Mouse (Mus musculus) intestine, embryonic 14.5 days (tissue): ENCODE measurements around the gene B3glct. TPM values are rescaled to one million over a fixed set of nuclear protein-coding genes. Genes with fewer than 3 reads are reported as not detected.

Experiments used
- ATAC-seq: fragments of 200-750 bp; cut with Nextera tagmentation; replicated peaks from 2 replicates; pipeline ENCODE4 v1.8.0; 2017; ENCODE audit warnings: low read depth, moderate number of reproducible peaks, moderate TSS enrichment, moderate library complexity; ENCODE audit not compliant: low FRiP score, low TSS enrichment
- DNase-seq: peaks from one replicate; pipeline ENCODE4 v3.0.0-alpha.2; 2018; ENCODE audit warnings: low spot score
- H3K27ac ChIP-seq: fragments of 300-500 bp; sonication (generic); 2 replicates; pipeline ENCODE4 v1.5.1; 2014; ENCODE audit warnings: low read depth, mild to moderate bottlenecking, control low read depth
- H3K27me3 ChIP-seq: fragments of 300-500 bp; sonication (generic); replicated peaks from 2 replicates; pipeline ENCODE4 v1.6.1; 2014; ENCODE audit warnings: low read length, control low read depth; ENCODE audit not compliant: control insufficient read depth, insufficient read depth
- H3K36me3 ChIP-seq: fragments of 300-500 bp; sonication (generic); 2 replicates; pipeline ENCODE4 v1.6.1; 2014; ENCODE audit warnings: low read length, control low read depth; ENCODE audit not compliant: control insufficient read depth, insufficient read depth
- H3K4me1 ChIP-seq: fragments of 300-500 bp; sonication (generic); replicated peaks from 2 replicates; pipeline ENCODE4 v1.6.1; 2014; ENCODE audit warnings: low read length, control low read depth, mixed read lengths; ENCODE audit not compliant: control insufficient read depth, insufficient read depth
- H3K4me2 ChIP-seq: fragments of 300-500 bp; sonication (generic); 2 replicates; pipeline ENCODE4 v1.6.1; 2014; ENCODE audit warnings: low read length
- H3K4me3 ChIP-seq: fragments of 300-500 bp; sonication (generic); 2 replicates; pipeline ENCODE4 v1.5.1; 2014; ENCODE audit warnings: low read depth, low read length, control low read depth, mixed read lengths
- H3K9ac ChIP-seq: fragments of 300-500 bp; sonication (generic); 2 replicates; pipeline ENCODE4 v1.6.1; 2014; ENCODE audit warnings: mild to moderate bottlenecking, low read length
- H3K9me3 ChIP-seq: fragments of 300-500 bp; sonication (generic); 2 replicates; pipeline ENCODE4 v1.6.1; 2016; ENCODE audit warnings: low read length, control low read depth; ENCODE audit not compliant: control insufficient read depth
- WGBS: fragments of 180-500 bp; shearing (Covaris S2); extraction: QIAGEN DNeasy Blood & Tissue Kit; methylation state at CpG from one replicate; pipeline ENCODE4 v1.1.7; 2014; 5-methylcytosine and 5-hydroxymethylcytosine counted together
- polyA plus RNA-seq: library from polyadenylated mRNA; unstranded; fragments of >200 nt; fragmentation: Nextera tagmentation; extraction: Ambion mirVana; gene quantifications from 2 replicates; pipeline ENCODE4 v1.2.1, GENCODE M21; 2014

B3glct gene
- polyA plus RNA-seq, 1 experiment from 2014 or later = 16.4 TPM

- Histone ChIP-seq H3K9ac (no peak overlapping the region), H3K27ac (no peak overlapping the region), H3K4me1 (no peaks in the 10 kb centered on the region), H3K9me3 (no peaks in the 10 kb centered on the region), H3K27me3 (no peaks in the 10 kb centered on the region), H3K4me3 (no peak overlapping the region), H3K4me2 (no peak overlapping the region), H3K36me3 (no peaks in the 10 kb centered on the region)
- WGBS = 77% methylated on average over 11 of the region's 11 CpGs
- DNase-seq (no peak), ATAC-seq (no peak)
Observed at GRCm38 (mm10) chr5:149642783-149643509, 35.1 kb upstream of the B3glct start.

GRCm38 (mm10) chr5:149647367-149648115 lies 30.5 kb upstream of the B3glct start:
- H3K4me2 ChIP-seq = no peak overlapping the region
- H3K27me3 ChIP-seq = no peaks in the 10 kb centered on the region
- H3K27ac ChIP-seq = no peak overlapping the region
- 69% methylated on average over 8 of the region's 8 CpGs for WGBS
- ATAC-seq (no peak), DNase-seq (no peak)
- H3K4me1 ChIP-seq = no peaks in the 10 kb centered on the region; the same call in 1 of the 2 replicates
- no peak overlapping the region for H3K4me3 ChIP-seq
- H3K36me3 ChIP-seq = no peaks in the 10 kb centered on the region
- no peak overlapping the region for H3K9ac ChIP-seq
- no peaks in the 10 kb centered on the region for H3K9me3 ChIP-seq

- 54% methylated on average over 4 of the region's 4 CpGs for WGBS
- no peak for ATAC-seq
Observed at GRCm38 (mm10) chr5:149648196-149648595, 29.8 kb upstream of the B3glct start.

GRCm38 (mm10) chr5:149648895-149649406 lies 29.1 kb upstream of the B3glct start:
- no peaks in the 10 kb centered on the region for H3K36me3 ChIP-seq
- no peak overlapping the region for H3K27ac ChIP-seq
- H3K27me3 ChIP-seq = no peaks in the 10 kb centered on the region
- 59% methylated on average over 6 of the region's 6 CpGs for WGBS
- H3K9ac ChIP-seq = no peak overlapping the region
- no peak overlapping the region for H3K4me3 ChIP-seq
- H3K4me2 ChIP-seq = no peak overlapping the region
- no peaks in the 10 kb centered on the region for H3K9me3 ChIP-seq
- no peaks in the 10 kb centered on the region; the same call in 1 of the 2 replicates for H3K4me1 ChIP-seq
- DNase-seq (no peak), ATAC-seq (peak; percentile 37; the same call in 1 of the 2 replicates)

More at GRCm38 (mm10) chr5:149648196-149648595, 29.8 kb upstream of the B3glct start:
- no peak overlapping the region for H3K9ac ChIP-seq
- no peaks in the 10 kb centered on the region for H3K9me3 ChIP-seq
- H3K27ac ChIP-seq = no peak overlapping the region
- no peak for DNase-seq
- no peaks in the 10 kb centered on the region for H3K27me3 ChIP-seq
- H3K4me1 ChIP-seq = no peaks in the 10 kb centered on the region; the same call in 1 of the 2 replicates
- H3K4me2 ChIP-seq = no peak overlapping the region
- no peak overlapping the region for H3K4me3 ChIP-seq
- no peaks in the 10 kb centered on the region for H3K36me3 ChIP-seq

GRCm38 (mm10) chr5:149649499-149650178 lies 28.4 kb upstream of the B3glct start:
- Histone ChIP-seq H3K9me3 (no peaks in the 10 kb centered on the region), H3K4me1 (no peaks in the 10 kb centered on the region; the same call in 1 of the 2 replicates), H3K27me3 (no peaks in the 10 kb centered on the region), H3K27ac (no peak overlapping the region), H3K4me3 (no peak overlapping the region), H3K9ac (no peak overlapping the region), H3K4me2 (no peak overlapping the region), H3K36me3 (no peaks in the 10 kb centered on the region)
- ATAC-seq (no peak), DNase-seq (no peak)
- 69% methylated on average over 14 of the region's 14 CpGs for WGBS

GRCm38 (mm10) chr5:149650179-149650553 lies 27.9 kb upstream of the B3glct start:
- Histone ChIP-seq H3K36me3 (no peaks in the 10 kb centered on the region), H3K9me3 (no peaks in the 10 kb centered on the region), H3K4me1 (no peaks in the 10 kb centered on the region; the same call in 1 of the 2 replicates), H3K27me3 (no peaks in the 10 kb centered on the region), H3K4me3 (no peak overlapping the region), H3K9ac (no peak overlapping the region), H3K4me2 (no peak overlapping the region), H3K27ac (no peak overlapping the region)
- ATAC-seq = no peak
- WGBS = 38% methylated on average over 4 of the region's 4 CpGs
- no peak for DNase-seq

- Histone ChIP-seq H3K4me2 (no peak overlapping the region), H3K27ac (no peak overlapping the region), H3K36me3 (no peaks in the 10 kb centered on the region), H3K4me1 (no peaks in the 10 kb centered on the region), H3K9ac (no peak overlapping the region), H3K9me3 (no peaks in the 10 kb centered on the region), H3K4me3 (no peak overlapping the region), H3K27me3 (no peaks in the 10 kb centered on the region)
- WGBS = 74% methylated on average over 9 of the region's 9 CpGs
- DNase-seq = no peak
- no peak for ATAC-seq
Observed at GRCm38 (mm10) chr5:149655636-149656035, 22.4 kb upstream of the B3glct start.

- H3K36me3 ChIP-seq = no peaks in the 10 kb centered on the region
- no peaks in the 10 kb centered on the region for H3K27me3 ChIP-seq
- no peak overlapping the region for H3K9ac ChIP-seq
- 47% methylated on average over 3 of the region's 3 CpGs for WGBS
- H3K27ac ChIP-seq = no peak overlapping the region
- no peaks in the 10 kb centered on the region for H3K4me1 ChIP-seq
- ATAC-seq (no peak), DNase-seq (no peak)
- H3K9me3 ChIP-seq = no peaks in the 10 kb centered on the region
- no peak overlapping the region for H3K4me3 ChIP-seq
- no peak overlapping the region for H3K4me2 ChIP-seq
Observed at GRCm38 (mm10) chr5:149658022-149658421, 20.0 kb upstream of the B3glct start.
